Mouse (Mus musculus): ENCODE measurements at regions not wholly inside any gene's neighbourhood (a gene's known extent, or its start where the extent isn't known, plus 50 kb on each side); places are given as distances from the start of the nearest gene placed in this dataset.

DNA sequence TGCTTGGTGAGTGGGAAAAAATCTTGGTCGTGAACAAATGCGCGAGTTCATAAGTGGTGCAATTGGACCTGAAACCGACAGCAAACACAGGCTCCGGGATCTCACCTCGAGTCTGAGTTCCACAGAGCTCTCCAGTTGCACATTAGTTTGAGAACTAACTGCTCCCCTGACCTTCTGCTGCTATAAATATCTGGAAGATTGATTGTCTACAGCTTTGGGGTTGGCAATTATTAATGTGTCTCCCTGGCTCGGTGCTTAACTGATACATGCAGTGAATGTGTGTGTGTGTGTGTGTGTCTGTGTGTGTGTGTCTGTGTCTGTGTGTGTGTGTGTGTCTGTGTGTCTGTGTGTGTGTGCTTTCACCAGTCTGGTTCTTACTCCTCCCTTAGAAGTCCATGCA is 107.4 kb upstream of the Phyhipl start:
- Histone ChIP-seq H3K27ac (ENCODE audit: low read length) (no peak overlapping the region), H3K4me3 (ENCODE audit: low read depth, low read length) (no peak overlapping the region), H3K27me3 (ENCODE audit: control insufficient read depth, insufficient read depth, low read depth, low read length) (no peaks in the 10 kb centered on the region), H3K9ac (ENCODE audit: low read depth, low read length) (no peak overlapping the region), H3K9me3 (replicated peaks; ENCODE audit: control insufficient read depth, low read length, poor library complexity, severe bottlenecking) (no peaks in the 10 kb centered on the region), H3K4me1 (ENCODE audit: control insufficient read depth, insufficient read depth, low read length) (0 out of 2 replicates have a peak, but pooled peaks cover 2% of the 10 kb centered on the region), H3K36me3 (ENCODE audit: control insufficient read depth, insufficient read depth, low read length) (no peaks in the 10 kb centered on the region), H3K4me2 (ENCODE audit: low read length) (no peak overlapping the region)
- no peak for ATAC-seq
- 84% methylated on average over 7 of the region's 7 CpGs for WGBS

DNA sequence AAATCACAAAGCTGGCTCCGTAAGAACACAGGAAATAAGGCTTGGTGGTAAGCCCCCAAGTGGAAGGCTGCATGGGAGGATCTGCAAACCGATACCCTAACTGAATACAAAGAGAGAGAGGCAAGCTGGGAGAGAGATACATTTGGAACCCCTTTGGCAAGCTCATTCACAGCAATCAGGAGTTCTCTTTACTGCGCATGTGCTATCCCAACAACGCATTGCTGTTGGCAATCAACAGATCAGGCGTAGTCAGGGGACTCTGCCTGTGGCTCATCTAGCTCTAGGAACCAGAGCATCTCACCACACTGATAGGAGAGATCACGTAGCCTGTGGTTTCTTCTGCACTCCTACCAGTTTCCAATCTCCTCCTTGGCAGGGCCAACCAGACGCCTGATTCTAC is 103.9 kb upstream of the Phyhipl start:
- H3K36me3 ChIP-seq (ENCODE audit: control insufficient read depth, insufficient read depth, low read length) = no peaks in the 10 kb centered on the region
- H3K27me3 ChIP-seq (ENCODE audit: control insufficient read depth, insufficient read depth, low read depth, low read length) = no peaks in the 10 kb centered on the region
- 92% methylated on average over 7 of the region's 7 CpGs for WGBS
- H3K27ac ChIP-seq (ENCODE audit: low read length) = no peak overlapping the region
- H3K9ac ChIP-seq (ENCODE audit: low read depth, low read length) = no peak overlapping the region
- no peak for ATAC-seq
- H3K4me3 ChIP-seq (ENCODE audit: low read depth, low read length) = no peak overlapping the region
- no peaks in the 10 kb centered on the region for H3K4me1 ChIP-seq (ENCODE audit: control insufficient read depth, insufficient read depth, low read length)
- H3K9me3 ChIP-seq (replicated peaks; ENCODE audit: control insufficient read depth, low read length, poor library complexity, severe bottlenecking) = no peaks in the 10 kb centered on the region
- H3K4me2 ChIP-seq (ENCODE audit: low read length) = no peak overlapping the region

DNA sequence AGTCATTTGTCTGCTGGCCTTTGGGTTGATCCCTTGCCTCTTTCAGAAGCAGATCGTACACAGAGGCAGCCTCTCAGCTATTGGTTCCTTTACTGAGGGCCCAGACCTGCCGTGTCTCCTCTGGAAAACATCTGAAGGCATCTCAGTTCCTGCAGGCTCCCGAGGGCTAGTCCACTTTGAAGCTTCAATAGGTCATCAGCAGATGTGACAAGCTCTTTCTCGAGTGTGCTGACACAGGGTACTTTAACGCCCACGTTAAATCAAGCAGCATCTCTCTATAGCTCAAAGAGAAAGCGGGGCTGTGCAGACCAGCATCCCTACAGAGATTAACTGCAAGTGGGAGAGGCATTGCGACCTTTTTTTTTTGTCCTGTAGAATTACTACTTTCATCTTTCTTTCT is 96.0 kb upstream of the Phyhipl start:
- H3K27ac ChIP-seq (ENCODE audit: low read length) = no peak overlapping the region
- H3K4me1 ChIP-seq (ENCODE audit: control insufficient read depth, insufficient read depth, low read length) = 0 out of 2 replicates have a peak, but pooled peaks cover 2% of the 10 kb centered on the region
- H3K4me2 ChIP-seq (ENCODE audit: low read length) = no peak overlapping the region
- H3K9ac ChIP-seq (ENCODE audit: low read depth, low read length) = no peak overlapping the region
- no peaks in the 10 kb centered on the region for H3K36me3 ChIP-seq (ENCODE audit: control insufficient read depth, insufficient read depth, low read length)
- H3K4me3 ChIP-seq (ENCODE audit: low read depth, low read length) = no peak overlapping the region
- peak; percentile 25; the same call in 1 of the 2 replicates for ATAC-seq
- 49% methylated on average over 8 of the region's 8 CpGs for WGBS
- no peaks in the 10 kb centered on the region for H3K27me3 ChIP-seq (ENCODE audit: control insufficient read depth, insufficient read depth, low read depth, low read length)
- no peaks in the 10 kb centered on the region for H3K9me3 ChIP-seq (replicated peaks; ENCODE audit: control insufficient read depth, low read length, poor library complexity, severe bottlenecking)

DNA sequence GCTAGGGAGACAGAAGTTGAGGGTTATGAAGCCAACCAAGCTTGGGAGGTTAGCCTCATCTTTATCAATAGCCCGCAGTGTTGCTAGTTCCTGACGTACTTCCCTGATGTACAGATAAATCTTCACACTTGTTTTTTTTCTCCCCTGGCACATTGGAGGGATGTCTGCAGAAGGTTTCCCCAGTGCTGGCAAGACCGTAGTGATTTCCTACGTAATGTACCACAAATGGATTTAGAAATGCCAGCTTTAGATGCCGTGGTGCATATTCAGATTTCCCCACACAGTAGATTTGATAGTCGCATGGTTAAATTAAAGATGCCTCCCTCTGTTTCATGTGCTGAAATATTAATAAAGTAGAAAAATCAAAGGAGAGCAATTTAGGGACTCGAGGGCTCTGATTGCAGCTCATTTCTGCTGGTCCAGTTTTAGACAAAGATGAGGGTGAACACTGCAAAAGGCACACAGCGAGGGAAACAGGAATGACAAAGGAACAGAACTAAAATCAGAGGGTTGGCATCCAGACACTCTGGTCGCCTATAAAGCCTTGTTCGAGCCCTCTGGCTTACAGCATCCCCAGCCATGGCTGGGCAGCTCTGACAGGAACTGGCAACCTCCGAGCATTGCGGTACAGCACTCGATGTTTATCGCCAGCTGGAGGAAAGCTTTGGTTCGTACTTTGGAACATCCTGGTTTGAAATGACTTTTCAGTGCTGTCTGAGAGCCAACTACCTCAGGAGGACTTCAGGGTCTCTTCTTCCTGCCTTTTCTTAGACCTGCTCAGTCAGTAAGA is 94.8 kb upstream of the Phyhipl start:
- no peaks in the 10 kb centered on the region for H3K9me3 ChIP-seq (replicated peaks; ENCODE audit: control insufficient read depth, low read length, poor library complexity, severe bottlenecking)
- H3K4me1 ChIP-seq (ENCODE audit: control insufficient read depth, insufficient read depth, low read length) = 0 out of 2 replicates have a peak, but pooled peaks cover 2% of the 10 kb centered on the region
- H3K36me3 ChIP-seq (ENCODE audit: control insufficient read depth, insufficient read depth, low read length) = no peaks in the 10 kb centered on the region
- H3K4me2 ChIP-seq (ENCODE audit: low read length) = no peak overlapping the region
- no peak overlapping the region for H3K27ac ChIP-seq (ENCODE audit: low read length)
- WGBS = 78% methylated on average over 15 of the region's 15 CpGs
- ATAC-seq = no peak
- H3K27me3 ChIP-seq (ENCODE audit: control insufficient read depth, insufficient read depth, low read depth, low read length) = no peaks in the 10 kb centered on the region
- H3K4me3 ChIP-seq (ENCODE audit: low read depth, low read length) = no peak overlapping the region
- H3K9ac ChIP-seq (ENCODE audit: low read depth, low read length) = no peak overlapping the region

DNA sequence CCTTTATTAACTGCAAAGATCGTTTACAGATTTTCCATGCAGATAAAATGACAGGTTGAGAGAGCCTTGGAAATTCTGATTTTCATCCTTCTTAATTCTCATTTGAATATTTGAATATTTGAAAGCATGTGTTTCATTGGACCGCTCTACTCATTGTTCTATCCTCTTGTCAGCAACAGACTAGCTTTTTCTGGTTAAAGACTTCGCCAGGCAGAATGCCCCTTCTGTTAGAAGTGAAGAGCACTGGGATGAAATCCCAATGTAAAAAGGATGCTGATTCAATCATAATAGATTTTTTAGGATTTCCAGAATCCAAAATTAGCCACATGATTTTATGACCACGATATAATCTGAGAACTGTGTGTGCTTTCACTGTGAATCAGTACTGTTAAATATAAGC is 90.8 kb upstream of the Phyhipl start:
- no peak overlapping the region for H3K27ac ChIP-seq (ENCODE audit: low read length)
- H3K27me3 ChIP-seq (ENCODE audit: control insufficient read depth, insufficient read depth, low read depth, low read length) = no peaks in the 10 kb centered on the region
- ATAC-seq = no peak

DNA sequence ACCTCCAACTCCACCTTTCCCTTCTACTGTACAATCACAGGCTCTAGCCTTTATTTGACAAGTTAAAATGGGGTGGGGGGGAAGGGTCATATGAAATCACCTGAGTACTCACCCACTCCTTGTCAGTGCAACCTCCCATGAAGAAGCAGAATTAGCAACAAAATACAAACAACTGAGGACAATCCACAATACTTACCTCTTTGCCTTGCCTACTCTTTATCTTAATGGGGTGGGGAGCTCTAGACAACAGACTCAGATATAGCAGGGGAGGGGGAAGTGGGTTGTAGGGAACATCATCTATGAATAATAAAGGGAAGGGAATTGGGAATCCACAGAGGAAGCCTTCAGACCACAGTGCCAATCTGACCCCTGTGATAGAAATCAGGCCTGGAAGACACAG is 86.1 kb upstream of the Phyhipl start:
- no peaks in the 10 kb centered on the region for H3K27me3 ChIP-seq (ENCODE audit: control insufficient read depth, insufficient read depth, low read depth, low read length)
- H3K36me3 ChIP-seq (ENCODE audit: control insufficient read depth, insufficient read depth, low read length) = no peaks in the 10 kb centered on the region
- H3K4me2 ChIP-seq (ENCODE audit: low read length) = no peak overlapping the region
- H3K9ac ChIP-seq (ENCODE audit: low read depth, low read length) = no peak overlapping the region
- no peak overlapping the region for H3K27ac ChIP-seq (ENCODE audit: low read length)
- H3K9me3 ChIP-seq (replicated peaks; ENCODE audit: control insufficient read depth, low read length, poor library complexity, severe bottlenecking) = no peaks in the 10 kb centered on the region
- H3K4me1 ChIP-seq (ENCODE audit: control insufficient read depth, insufficient read depth, low read length) = 0 out of 2 replicates have a peak, but pooled peaks cover under 1% of the 10 kb centered on the region
- ATAC-seq = no peak
- no peak overlapping the region for H3K4me3 ChIP-seq (ENCODE audit: low read depth, low read length)

More for the DNA sequence above, 90.8 kb upstream of the Phyhipl start:
- no peaks in the 10 kb centered on the region for H3K36me3 ChIP-seq (ENCODE audit: control insufficient read depth, insufficient read depth, low read length)
- 0 out of 2 replicates have a peak, but pooled peaks cover 2% of the 10 kb centered on the region for H3K4me1 ChIP-seq (ENCODE audit: control insufficient read depth, insufficient read depth, low read length)
- no peak overlapping the region for H3K4me3 ChIP-seq (ENCODE audit: low read depth, low read length)
- WGBS = 82% methylated on average over 4 of the region's 4 CpGs
- no peak overlapping the region for H3K9ac ChIP-seq (ENCODE audit: low read depth, low read length)
- no peaks in the 10 kb centered on the region for H3K9me3 ChIP-seq (replicated peaks; ENCODE audit: control insufficient read depth, low read length, poor library complexity, severe bottlenecking)
- no peak overlapping the region for H3K4me2 ChIP-seq (ENCODE audit: low read length)

DNA sequence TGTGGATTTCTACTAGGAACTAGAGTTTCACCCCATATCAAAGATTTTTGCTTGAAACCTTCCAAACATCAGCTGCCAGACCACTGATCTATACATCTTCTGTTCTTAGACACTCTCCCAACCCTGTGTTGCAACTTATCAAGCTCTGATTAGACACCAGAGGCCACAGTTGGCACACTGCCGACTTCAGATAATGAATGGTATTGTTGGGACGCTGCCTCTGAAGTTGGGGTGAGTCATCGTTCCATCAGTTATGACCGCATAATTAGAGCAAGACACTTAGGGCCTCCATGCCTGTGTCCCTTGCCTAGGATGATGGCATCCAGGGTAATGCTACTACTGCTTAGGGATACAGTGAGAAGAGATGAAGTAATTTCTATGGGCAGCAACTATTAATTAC is 84.3 kb upstream of the Phyhipl start:
- ATAC-seq = no peak
- no peaks in the 10 kb centered on the region for H3K36me3 ChIP-seq (ENCODE audit: control insufficient read depth, insufficient read depth, low read length)
- no peak overlapping the region for H3K27ac ChIP-seq (ENCODE audit: low read length)
- no peak overlapping the region for H3K9ac ChIP-seq (ENCODE audit: low read depth, low read length)
- no peaks in the 10 kb centered on the region for H3K9me3 ChIP-seq (replicated peaks; ENCODE audit: control insufficient read depth, low read length, poor library complexity, severe bottlenecking)
- no peak overlapping the region for H3K4me2 ChIP-seq (ENCODE audit: low read length)
- 84% methylated on average over 4 of the region's 4 CpGs for WGBS
- H3K27me3 ChIP-seq (ENCODE audit: control insufficient read depth, insufficient read depth, low read depth, low read length) = no peaks in the 10 kb centered on the region
- no peak overlapping the region for H3K4me3 ChIP-seq (ENCODE audit: low read depth, low read length)
- no peaks in the 10 kb centered on the region for H3K4me1 ChIP-seq (ENCODE audit: control insufficient read depth, insufficient read depth, low read length)

DNA sequence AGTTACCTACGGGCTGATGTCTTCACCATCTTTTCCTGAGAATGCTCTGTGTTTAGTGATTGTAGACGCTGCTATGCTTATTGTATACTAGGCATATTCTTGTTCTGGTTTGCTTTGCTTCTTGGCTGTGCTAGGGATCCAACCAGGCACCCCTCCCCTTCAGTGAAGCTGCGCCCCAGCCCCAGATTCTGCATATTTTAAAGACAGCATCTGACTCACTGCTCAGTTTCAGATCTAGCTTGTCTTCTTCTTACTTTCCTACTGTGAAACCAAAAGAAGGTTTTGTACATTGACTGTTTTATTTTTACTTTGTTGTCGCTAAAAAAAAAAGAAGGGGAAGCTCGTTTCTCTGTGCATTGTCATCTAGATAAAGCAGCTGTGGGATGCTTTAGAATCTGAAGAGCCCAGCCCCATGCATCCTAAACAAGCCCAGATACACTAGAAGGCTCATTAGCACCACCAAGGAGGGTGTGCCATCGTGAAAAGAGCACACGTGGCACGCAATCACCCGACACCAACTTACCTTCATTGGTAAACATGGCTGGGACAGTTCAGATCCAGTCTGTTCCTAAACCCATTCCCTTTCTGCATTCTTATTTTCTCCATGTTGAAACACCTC is 83.7 kb upstream of the Phyhipl start:
- no peaks in the 10 kb centered on the region for H3K9me3 ChIP-seq (replicated peaks; ENCODE audit: control insufficient read depth, low read length, poor library complexity, severe bottlenecking)
- H3K27me3 ChIP-seq (ENCODE audit: control insufficient read depth, insufficient read depth, low read depth, low read length) = no peaks in the 10 kb centered on the region
- H3K36me3 ChIP-seq (ENCODE audit: control insufficient read depth, insufficient read depth, low read length) = no peaks in the 10 kb centered on the region
- no peak overlapping the region for H3K9ac ChIP-seq (ENCODE audit: low read depth, low read length)
- 62% methylated on average over 9 of the region's 9 CpGs for WGBS
- no peak for ATAC-seq
- H3K4me3 ChIP-seq (ENCODE audit: low read depth, low read length) = no peak overlapping the region
- no peak overlapping the region for H3K27ac ChIP-seq (ENCODE audit: low read length)
- H3K4me1 ChIP-seq (ENCODE audit: control insufficient read depth, insufficient read depth, low read length) = no peaks in the 10 kb centered on the region
- H3K4me2 ChIP-seq (ENCODE audit: low read length) = no peak overlapping the region

DNA sequence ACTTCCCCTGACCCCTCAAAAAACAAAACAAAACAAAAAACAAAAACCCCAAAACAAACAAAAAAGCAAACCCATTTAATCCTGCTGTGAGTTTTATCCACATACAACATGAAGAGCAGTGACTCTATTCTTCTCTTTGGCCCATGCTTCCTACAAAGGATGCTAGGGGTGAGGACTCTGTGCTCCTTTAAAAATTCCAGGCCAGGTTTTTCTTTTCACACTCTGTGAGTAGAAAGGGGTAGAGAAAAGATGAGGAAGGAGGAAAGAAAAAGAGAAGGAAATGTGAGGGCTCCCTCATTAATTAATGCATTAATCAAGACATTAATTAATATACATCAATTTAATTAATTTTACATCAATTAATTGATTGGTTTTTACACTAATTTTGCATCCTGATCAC is 82.9 kb upstream of the Phyhipl start:
- H3K4me1 ChIP-seq (ENCODE audit: control insufficient read depth, insufficient read depth, low read length) = peaks cover 3% of the 10 kb centered on the region
- H3K27me3 ChIP-seq (ENCODE audit: control insufficient read depth, insufficient read depth, low read depth, low read length) = no peaks in the 10 kb centered on the region
- H3K9me3 ChIP-seq (replicated peaks; ENCODE audit: control insufficient read depth, low read length, poor library complexity, severe bottlenecking) = no peaks in the 10 kb centered on the region
- no peak overlapping the region for H3K9ac ChIP-seq (ENCODE audit: low read depth, low read length)
- H3K4me2 ChIP-seq (ENCODE audit: low read length) = no peak overlapping the region
- ATAC-seq = no peak
- H3K27ac ChIP-seq (ENCODE audit: low read length) = no peak overlapping the region
- H3K4me3 ChIP-seq (ENCODE audit: low read depth, low read length) = no peak overlapping the region
- no peaks in the 10 kb centered on the region for H3K36me3 ChIP-seq (ENCODE audit: control insufficient read depth, insufficient read depth, low read length)

All from midbrain, embryonic 16.5 days (tissue).